Mouse (Mus musculus) adrenal gland, adult 18-20 months (tissue): ENCODE results near the gene Cd52. TPM values are rescaled to one million over a fixed set of nuclear protein-coding genes. Genes with fewer than 3 reads are reported as not detected.
"Not testable (repeated sequence)": the region's sequence is repeated elsewhere in the genome, so short reads cannot be mapped to it uniquely, and the experiment has no call there.

Source experiments
- DNase-seq, 2 experiments: peaks; one replicate each; pipeline ENCODE4 v3.0.0; 2021 to 2022; ENCODE audit warnings: low spot score in 2 of 2
- long read RNA-seq, 2 experiments: library from polyadenylated mRNA; stranded (forward); transcript quantifications; one replicate each; pipeline ENCODE4 v2.0.0; 2021
- total RNA-seq, 2 experiments: library from RNA; stranded (reverse); gene quantifications; 1 replicate in 1 of 2; 2 replicates in 1 of 2; pipeline ENCODE4 v1.2.3; 2021

Gene Cd52
- 10 to 100 TPM; 14.0 to 19.9 TPM for total RNA-seq
- long read RNA-seq, experiment 1, partial matches to known transcripts: 0 of 1 reads
- long read RNA-seq, experiment 1, other reads (novel, unspliced or antisense): 0 of 1 reads
- long read RNA-seq, experiment 2, partial matches to known transcripts: 0 of 4 reads
- long read RNA-seq, experiment 2, other reads (novel, unspliced or antisense): 0 of 4 reads

DNA sequence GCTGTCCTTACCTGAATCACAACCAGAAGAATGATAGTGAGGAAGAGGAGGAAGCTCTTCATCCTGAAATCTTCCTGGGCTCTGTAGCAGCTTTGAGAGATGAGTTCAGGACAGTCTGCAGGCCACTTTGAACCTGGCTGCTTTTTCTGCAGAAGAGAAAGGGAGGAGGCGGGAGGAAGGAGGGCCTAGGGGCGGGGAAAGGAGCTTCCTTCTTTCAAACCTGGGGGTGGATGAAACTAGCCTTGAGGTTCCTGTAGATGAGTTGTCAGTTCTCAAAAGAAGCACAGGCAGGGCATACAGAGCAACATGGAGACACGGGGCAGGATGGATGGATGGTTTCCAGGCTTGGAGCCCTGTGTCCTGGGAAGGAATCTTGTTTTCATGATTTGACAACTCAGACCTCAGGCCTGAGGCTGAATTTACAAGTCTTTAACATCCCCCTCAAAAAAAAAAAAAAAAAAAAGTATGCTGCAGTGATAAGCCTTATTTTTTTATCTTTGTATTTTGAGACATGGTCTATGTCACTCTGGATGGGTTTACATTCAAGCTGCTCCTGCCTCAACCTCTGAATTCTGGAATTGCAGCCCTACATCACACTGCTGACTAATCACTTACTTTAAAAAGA lies at the start of gene Cd52:
TSS of gene Cd52 (minus strand) at position 160 of the 625 bp plus-strand sequence.
- DNase-seq: no peak

GRCm38 (mm10) chr4:134144297-134144696 lies 49.4 kb upstream of the Cd52 start:
- not testable (repeated sequence) for DNase-seq

DNA sequence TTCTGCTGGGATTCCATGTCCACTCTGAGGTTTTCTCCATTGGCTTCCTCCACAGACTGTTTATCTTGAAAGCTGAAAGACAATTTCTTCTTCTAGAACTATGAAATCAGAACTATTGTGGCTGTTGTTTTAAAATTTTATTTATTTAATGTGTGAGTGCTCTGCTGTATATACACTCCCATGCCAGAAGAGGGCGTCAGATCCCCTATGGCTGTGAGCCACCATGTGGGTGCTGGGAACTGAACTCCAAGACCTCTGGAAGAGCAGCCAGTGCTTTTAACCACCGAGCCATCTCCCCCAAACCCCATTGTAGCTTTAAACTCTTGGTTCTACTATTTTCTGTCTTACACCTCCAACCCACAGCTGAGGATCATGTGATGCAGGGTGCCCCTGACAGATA lies 44.0 kb upstream of the Cd52 start:
- DNase-seq: no peak

DNA sequence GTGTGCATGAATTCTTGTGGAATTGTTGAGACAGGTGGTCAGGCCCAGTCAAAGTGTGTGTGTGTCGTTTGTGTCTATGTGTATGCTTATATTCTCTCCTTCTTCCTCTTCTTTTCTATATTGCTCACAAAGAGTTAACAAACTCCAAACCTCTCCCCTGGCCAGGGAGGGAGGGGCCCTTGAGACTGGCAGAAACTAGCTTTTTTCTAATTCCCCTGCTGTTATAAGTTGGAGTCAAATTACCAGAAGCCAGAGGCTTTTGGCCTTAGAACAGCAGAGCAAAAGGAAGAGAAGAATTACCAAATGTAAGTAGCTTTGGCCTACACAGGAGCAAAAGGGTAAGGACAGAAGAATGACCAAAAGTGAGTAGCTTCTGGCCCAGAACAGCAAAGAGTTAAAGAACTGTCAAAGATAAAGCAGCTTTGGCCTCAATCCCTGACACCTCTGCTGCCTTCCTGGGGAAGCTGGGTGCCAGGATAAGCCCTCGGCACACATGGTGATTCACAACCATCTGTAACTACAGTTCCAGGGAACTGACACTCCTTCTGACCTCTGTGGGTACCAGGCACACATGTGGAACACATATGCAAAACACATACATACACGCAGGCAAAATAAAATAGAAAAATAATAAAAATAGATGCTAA lies 41.5 kb upstream of the Cd52 start:
- DNase-seq: no peak

DNA sequence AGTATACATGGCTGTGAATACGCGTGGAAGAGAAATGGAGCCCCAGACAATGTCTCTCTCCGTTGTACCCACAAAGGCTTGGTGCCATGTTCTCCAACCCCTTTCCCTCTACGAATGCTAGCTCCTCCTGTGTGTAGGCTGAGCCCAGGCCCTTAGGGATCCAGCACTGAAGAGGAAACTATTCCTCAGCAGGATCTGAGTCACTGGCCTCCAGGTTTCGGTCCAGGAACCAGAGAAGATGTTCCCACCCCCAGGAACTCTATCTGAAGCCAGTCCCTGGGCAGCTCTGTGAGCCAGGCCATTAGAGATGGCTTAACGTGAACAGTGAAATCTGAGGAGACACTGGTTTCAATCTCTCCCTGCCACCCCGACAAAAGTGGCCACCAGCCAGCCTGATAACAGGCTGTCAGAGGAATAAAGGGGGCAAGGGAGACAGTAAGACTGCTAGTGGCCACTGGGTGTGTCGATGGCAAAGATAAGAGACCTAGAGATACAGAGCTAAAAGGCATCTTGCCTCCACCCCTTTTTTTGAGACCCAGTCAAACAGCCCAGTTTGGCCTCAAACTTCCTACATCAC lies 37.7 kb upstream of the Cd52 start:
- DNase-seq: no peak

DNA sequence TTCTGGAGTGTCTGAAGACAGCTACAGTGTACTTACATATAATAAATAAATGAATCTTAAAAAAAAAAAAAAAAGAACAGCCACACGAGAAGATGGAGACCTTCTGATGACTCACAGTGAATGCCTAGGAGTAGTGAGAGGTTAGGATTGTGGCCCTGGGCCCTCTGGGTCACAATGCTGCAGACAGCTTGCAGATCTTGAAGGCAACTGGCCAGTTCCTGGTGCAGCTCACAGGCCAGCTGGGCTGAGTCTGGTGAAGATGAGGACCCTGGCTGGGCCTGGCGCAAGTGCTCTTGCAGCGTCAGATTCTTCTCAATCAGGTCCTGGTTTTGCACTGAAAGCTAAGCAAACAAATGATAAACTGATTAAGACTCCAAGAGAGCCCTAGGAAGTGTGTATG lies 37.2 kb upstream of the Cd52 start:
- DNase-seq: no peak

GRCm38 (mm10) chr4:134129482-134129881 lies 34.6 kb upstream of the Cd52 start:
- peak in 1 of 2 experiments; percentile 19 for DNase-seq

DNA sequence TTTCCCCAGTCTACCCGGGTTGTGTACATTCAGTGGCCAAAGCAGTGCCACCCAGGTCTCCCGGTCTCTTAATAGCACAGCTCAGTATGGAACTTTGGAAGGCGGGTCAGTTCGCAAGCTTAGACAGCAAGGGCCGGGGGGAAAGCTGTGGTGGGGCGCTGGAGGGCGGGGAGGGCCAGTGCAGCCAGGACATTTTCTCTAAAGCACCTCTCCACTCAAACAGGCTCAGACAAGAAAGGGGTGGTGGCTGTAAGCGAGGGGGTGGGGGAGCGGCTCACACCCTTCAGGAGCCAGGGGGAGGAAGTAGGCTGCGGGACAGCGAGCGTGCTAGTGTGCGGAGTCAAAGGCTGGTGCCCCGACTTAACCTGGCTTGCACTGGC lies 34.1 kb upstream of the Cd52 start:
- DNase-seq: peak in 1 of 2 experiments; percentile 21

- peak; percentile 82 to 86 for DNase-seq
These were observed 33.5 kb upstream of the Cd52 start, which contains the start of gene Sh3bgrl3 for GRCm38 (mm10) chr4:134128221-134128982. TSS of gene Sh3bgrl3 (minus strand) at chr4:134128789.

DNA sequence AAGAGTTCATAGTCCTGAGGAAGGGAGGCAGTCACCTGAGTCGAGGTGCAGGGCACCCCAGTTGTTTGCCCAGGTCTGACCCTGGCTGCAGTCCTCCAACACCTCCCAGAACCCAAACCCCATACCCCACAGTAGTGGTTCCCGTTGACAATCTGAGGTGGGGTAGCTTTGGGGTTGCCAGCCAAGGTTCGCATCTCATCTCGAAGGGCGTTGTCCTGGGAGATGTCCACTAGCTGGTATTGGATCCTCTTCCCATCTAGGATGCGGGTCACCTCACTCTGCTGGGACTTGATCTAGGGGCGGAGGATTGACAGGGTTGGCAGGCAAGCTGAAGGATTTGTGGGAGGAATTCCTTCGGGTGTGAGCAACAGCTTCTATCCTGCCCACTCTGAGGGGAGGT lies 32.9 kb upstream of the Cd52 start:
- no peak for DNase-seq

GRCm38 (mm10) chr4:134127121-134127455 lies 32.2 kb upstream of the Cd52 start:
- DNase-seq: no peak

DNA sequence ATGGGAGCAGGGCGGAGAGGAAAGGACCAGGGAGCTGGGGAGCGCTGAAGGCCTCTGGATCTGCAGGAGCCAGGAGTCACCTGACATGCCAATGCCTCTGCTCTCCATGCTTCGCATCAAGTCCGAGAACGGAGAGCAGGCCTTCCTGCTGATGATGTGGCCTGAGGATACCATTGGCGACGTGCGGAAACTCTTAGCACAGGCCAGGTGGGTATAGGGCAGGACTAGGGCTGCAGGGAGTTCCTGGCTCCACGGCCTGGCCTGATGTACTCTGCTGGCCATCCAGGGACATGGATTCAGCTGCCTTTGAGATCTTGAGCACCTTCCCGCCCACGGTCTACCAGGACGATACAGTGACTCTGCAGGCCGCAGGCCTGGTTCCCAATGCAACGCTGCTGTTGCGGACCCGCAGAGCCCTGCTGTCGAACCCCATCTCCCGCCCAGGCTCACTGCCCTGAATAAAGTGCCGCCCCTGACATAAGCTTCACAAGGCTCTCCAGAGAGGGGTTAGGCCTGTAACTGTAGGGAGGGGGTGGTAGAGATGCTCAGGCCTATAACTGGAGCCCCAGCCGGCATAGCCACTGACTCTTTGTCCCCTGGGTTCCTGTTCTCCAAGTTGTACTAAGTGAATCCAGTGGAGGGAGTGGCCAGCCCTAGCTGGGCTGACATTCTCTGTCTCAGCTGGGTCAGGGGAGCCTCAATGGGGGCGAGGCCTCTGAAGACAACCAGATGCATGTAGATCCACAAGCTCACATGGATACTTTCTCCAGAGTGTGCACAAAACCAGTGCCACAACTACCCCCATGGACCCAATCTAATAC lies 31.6 kb upstream of the Cd52 start:
- no peak for DNase-seq

DNA sequence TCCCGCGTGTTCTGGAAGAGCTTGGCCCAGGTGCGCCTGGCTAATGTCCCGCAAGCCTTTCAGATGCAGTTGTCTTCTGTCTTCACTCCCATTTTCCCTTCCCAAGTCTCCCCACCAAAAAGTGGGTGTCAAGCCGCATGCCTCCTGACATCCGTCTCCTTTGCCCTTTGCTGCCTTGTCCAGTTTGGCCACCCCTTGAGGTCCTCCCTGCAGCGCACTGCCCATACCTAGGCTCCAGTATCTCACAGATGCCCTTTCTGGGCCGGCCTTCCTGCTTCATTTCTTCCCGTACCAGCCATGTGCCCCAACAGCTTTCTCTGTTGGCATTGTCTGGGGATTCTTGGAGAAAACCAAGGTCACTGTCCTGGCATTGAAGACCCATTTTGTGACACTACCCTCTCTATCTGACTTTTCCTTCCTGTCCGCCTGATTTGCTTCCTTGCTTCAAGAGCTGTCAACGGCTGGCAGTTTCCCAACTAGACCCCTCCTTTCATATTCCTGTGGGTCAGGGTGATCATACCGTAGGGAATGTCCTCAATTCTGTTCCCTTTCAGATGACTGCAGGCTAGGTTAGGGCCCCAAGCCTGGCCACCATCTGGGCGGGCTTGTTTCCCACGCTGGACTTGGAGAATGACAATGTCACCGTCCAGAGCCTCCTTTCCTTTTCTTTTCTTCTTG lies 30.6 kb upstream of the Cd52 start:
- no peak for DNase-seq

GRCm38 (mm10) chr4:134123680-134124551 lies 29.0 kb upstream of the Cd52 start:
- DNase-seq: peak in 1 of 2 experiments; percentile 45

GRCm38 (mm10) chr4:134123147-134123546 lies 28.3 kb upstream of the Cd52 start:
- DNase-seq: no peak

DNA sequence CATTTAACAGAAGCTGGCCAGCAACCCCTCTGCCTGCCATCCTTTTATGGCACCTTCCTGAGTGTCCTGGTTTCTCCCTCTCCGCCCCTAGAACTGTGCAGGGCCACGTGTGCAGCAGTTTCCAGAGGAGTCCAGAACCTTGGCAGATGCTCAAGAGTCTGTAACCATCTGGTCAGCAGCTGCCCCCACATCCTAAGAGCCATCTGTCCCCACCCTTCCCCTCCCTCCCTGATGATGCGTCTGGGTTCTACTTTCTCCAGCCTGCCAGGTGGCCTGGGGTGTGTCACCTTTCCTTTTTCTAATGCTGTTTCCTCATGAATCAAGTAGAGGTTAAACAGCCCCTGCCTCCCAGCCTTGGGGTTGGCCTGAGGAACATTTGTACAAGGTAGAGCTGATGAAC lies 27.4 kb upstream of the Cd52 start:
- no peak for DNase-seq

DNA sequence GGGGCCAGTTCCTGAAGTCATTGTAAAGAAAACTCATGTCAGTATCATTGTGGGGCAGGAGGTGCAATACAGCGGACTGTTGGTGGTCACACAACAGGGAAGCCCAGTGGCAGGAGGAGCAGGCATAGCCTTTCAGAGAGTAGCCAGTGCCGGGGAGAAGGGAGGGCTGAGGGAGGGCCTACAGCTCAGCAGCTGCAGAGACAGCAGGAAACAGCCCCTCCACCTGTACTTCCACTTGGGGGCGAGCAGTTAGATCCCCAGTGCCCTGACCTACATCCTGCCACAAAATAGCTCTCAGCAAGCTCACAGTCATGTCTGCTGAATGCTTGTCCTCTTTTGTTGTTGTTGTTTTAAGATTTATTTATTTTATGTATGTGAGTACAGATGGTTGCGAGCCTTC lies 26.7 kb upstream of the Cd52 start:
- no peak for DNase-seq

- DNase-seq: no peak
These were observed 26.0 kb upstream of the Cd52 start for GRCm38 (mm10) chr4:134120916-134121315.

DNA sequence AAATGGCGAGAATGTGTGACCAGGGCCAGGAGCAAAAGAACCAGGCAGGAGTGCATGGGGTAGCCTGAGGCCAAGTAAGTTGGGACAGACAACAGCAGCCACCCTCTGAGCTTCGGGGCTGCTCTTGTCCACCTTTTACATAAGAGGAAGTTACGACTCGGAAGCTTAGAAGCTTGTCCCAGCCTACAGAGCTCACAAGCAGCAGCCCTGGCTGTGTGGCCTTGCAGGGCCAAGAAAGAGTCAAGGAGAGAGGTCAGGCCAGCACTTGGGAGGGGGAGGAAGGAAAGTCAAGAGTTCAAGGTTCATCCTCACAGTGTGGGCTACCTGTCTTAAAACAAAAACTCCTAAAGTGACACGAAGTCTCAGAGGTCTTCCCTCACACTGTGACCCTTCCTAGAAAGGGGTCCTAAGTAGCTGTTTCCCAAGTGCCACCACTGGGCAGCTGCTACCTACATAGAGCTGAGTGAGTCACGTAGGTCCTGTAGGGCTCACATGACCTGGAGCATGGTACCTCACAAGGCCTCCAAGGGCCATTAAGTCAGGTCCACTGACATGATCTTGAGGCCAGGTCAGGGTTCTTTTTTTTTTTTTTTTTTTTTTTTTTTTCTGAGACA lies 25.4 kb upstream of the Cd52 start:
- no peak for DNase-seq
